Mouse (Mus musculus) B cell, adult 2 months (primary cell): Measurements from ENCODE around the gene Ddah1.

ENCODE experiments used
- DNase-seq, 2 experiments: peaks; one replicate each; pipeline ENCODE4 v3.0.0; 2022

Ddah1 gene

GRCm38 (mm10) chr3:145922019-145922854 lies 163.8 kb downstream of the Ddah1 start, which contains the start of gene Bcl10:
Bcl10 (plus strand) TSS chr3:145922804.
- DNase-seq: no peak

DNA sequence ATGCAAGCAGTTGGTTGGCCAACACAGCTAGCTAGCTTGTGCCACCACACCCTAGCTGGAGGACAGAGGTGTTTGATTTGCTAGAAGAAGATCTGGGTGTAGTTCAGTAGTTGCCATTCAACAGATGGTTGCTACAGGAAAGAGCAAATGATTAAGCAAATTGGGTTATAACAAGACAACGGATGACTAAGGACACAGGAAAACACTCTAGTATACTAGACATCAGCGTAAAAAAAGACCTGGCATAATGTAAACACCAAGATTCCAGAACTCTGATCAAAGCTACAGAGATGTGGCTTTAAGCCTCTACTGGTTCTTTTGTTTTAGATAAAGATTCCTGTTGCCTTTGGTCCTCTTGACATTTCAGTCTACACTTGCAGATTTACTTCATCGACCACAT lies 164.5 kb downstream of the Ddah1 start:
- no peak for DNase-seq

DNA sequence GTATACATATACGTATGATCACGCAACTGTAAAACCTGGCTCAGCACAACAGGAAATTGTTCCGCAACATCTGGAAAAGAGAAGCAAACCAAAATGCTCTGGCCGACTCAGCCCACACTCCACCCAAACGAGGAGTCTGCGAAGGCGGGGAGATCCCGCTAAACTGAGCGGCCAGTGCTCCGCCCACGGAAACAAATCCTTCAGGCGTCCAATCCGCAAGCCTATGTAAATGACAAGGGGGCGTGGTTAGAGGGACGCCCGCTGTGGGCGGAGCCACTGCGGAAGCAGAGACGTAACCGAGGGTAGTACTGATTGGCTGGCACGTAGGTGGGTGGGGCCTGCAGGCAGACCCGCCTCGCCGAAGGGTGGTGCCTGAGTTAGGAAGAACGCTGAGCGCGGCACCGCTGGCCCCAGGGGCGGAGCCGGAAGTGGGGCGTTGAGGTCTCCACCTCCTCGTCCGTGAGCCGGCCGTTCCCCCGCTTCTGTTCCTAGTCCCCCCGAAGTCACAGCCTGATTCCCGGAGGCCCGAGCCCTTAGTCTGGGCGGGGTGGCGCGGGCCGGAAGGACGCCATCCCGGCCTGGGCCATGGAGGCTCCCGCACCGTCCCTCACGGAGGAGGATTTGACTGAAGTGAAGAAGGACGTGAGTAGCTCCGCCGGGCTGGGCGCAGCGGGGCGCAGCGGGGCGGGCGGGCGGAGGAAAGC lies 165.6 kb downstream of the Ddah1 start:
- DNase-seq: peak; percentile 99

DNA sequence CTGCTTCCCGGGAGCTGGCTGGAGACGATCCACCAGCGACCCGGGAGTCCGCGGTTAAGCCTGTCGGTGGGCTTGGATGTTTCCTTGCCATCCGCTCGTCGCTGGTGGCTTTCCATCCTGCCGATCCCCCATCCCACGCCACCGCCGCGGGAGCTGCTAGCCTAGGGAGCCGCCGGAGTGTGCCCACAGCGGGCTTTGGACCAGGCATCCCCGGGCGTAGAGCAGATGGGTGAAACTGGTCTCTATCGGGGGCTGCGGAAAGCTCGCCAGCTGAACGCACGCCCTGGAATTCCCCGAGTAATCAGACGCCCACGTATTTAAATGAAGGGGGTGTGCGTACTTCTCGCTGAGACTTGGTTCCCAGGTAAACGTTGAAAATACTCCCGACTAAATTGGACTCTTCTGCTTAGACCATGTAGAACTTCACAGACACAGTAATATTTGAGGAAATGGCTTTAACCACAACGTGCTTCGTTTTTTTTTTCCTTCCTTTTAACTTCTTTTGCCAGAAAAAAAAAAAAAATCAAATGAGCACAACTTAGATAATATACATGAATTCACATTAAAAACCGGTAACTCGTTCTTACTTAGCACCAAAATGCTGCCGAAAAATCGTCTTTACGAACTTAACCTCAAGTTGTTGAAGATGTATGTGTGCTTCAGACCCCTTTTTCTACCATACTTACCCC lies 166.3 kb downstream of the Ddah1 start:
- peak; percentile 78 to 79 for DNase-seq

DNA sequence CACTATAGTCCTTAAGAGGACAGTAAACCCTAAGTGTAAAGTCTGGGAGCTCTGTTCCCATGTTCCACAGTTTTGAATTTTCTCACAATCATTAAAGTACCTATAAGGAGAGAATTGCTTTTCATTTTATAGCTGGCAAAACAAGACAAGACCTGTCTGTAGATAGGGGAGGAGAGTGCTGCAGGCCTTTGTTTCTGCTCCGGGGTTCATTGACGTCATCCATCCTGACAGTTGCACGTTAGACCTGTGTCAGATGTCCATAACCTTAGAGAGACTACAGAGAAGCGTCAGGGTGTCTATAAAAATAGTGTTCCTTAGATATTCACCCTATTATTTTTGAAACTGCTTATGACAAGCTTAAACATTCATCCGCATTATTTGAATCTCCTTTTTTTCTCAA lies 167.0 kb downstream of the Ddah1 start:
- no peak for DNase-seq

GRCm38 (mm10) chr3:145929525-145930400 lies 171.3 kb downstream of the Ddah1 start:
- no peak for DNase-seq

DNA sequence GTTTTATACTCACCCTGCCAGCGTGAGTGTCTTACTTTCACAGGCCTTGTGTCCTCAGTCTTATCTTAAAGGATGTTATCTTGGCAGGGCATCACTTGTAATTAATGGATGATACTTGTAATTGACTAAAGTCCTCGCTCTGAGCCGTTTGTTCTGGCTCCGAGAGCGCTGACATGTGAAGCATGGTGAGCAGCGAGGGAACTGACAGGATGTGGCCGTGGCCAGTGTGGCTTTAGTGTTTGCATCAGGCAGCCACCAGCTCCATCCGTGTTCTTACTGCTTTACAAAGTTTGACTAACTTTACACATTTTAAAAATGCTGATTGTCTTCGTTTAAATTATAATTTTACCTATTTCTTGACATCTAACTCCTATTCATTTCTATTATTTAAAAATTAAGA lies 175.4 kb downstream of the Ddah1 start:
- no peak for DNase-seq

GRCm38 (mm10) chr3:145937505-145938404 lies 179.3 kb downstream of the Ddah1 start, which contains the start of gene 2410004B18Rik:
2410004B18Rik (plus strand) TSS chr3:145938014.
- peak; percentile 96 for DNase-seq

- DNase-seq: peak in 1 of 2 experiments; percentile 20
Measured at GRCm38 (mm10) chr3:145938405-145939349, 180.2 kb downstream of the Ddah1 start.

GRCm38 (mm10) chr3:145939402-145939801 lies 180.9 kb downstream of the Ddah1 start:
- DNase-seq: no peak

GRCm38 (mm10) chr3:145939971-145940370 lies 181.5 kb downstream of the Ddah1 start:
- DNase-seq: no peak

DNA sequence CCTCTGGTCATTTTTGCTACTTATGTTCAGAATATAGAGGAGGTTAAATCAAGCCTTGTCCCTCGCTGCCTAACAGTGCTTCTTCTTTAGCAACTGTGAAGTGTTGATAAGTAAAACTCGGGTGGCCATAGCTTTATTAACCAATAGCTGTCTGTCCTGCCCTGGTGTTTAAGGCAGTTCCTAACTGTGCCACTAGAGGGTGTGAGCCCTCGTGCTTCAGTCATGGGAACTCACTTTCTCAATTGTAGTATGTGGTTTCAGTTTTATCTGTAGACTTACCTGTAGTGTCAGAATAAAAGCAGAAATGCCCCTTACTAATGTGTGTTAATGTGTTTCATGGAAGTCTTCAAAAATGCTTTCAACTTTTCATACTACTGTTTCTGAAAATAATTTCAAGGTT lies 183.5 kb downstream of the Ddah1 start:
- DNase-seq: peak; percentile 88 to 90
